Mouse (Mus musculus) ES-E14 (cell line): ENCODE data around the gene Platr17.

Experiments
- HCFC1 ChIP-seq: IDR thresholded peaks from 2 replicates; pipeline ENCODE4 v1.6.1; 2012; ENCODE audit warnings: low read length, inconsistent platforms, borderline replicate concordance; ENCODE audit not compliant: insufficient read depth
- MAFK ChIP-seq: IDR thresholded peaks from 2 replicates; pipeline ENCODE4 v1.6.1; 2014; ENCODE audit warnings: mild to moderate bottlenecking, low read depth, low read length, inconsistent platforms; ENCODE audit not compliant: insufficient read depth
- ZC3H11A ChIP-seq: IDR thresholded peaks from 2 replicates; pipeline ENCODE4 v1.6.1; 2012; ENCODE audit warnings: low read depth, mild to moderate bottlenecking, inconsistent platforms, low read length, borderline replicate concordance

DNA sequence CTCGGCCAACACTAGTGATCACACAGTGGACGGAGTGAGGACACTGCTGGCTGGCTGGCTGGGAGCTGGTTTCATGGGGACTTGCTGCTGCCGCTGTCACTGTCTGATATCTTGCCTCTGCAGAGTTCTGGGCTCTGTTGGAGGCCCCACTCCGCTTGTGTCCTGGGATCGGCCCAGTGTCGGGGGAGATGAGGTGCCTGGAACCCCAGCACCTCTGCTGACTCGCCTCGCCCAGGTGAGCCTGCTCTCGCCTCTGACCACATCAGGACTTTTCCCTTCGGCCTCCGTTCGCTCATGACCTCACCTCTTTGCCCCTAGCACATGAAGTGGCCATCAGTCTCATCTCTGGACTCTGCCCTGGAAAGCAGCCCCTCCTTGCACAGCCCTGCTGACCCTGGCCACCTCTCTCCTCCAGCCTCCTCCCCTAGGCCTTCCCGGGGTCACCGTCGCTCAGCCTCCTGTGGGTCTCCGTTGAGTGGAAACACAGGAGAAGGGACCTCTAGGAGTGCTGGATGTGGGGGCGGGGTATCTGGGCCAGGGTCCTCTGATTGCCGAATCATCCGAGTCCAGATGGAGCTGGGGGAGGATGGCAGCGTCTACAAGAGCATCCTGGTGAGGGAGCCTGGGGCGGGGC lies 30.6 kb downstream of the Platr17 start:
- TF ChIP-seq HCFC1 (no peak), MAFK (no peak), ZC3H11A (no peak)
